Mouse (Mus musculus) small intestine, adult 2 months (tissue): ENCODE results near the gene Tfeb.

Experiments
- CTCF ChIP-seq: fragments of 200-500 bp; IDR thresholded peaks from 2 replicates; pipeline ENCODE4 v1.5.1; 2012; ENCODE audit warnings: low read depth, mild to moderate bottlenecking, control low read depth, inconsistent platforms, low read length, moderate library complexity, mixed read lengths; ENCODE audit not compliant: insufficient replicate concordance, insufficient read length; ENCODE audit errors: extremely low read depth
- POLR2A ChIP-seq: fragments of 200-500 bp; IDR thresholded peaks from 2 replicates; pipeline ENCODE4 v1.6.1; 2012; ENCODE audit warnings: low read depth, mild to moderate bottlenecking, control low read depth, inconsistent platforms, low read length, moderate library complexity

GRCm38 (mm10) chr17:47773604-47774003 is 36.8 kb downstream of the Tfeb start:
- TF ChIP-seq POLR2A (no peak), CTCF (no peak)
